Mouse (Mus musculus) splenic B cell, adult 2 months (primary cell): ENCODE measurements around the gene Tfip11.

Source experiments
- DNase-seq: peaks from one replicate; pipeline ENCODE4 v3.0.0-alpha.2; 2011; ENCODE audit warnings: low read depth, low spot score
- H3K27me3 ChIP-seq: 2 replicates; pipeline ENCODE4 v1.6.1; 2012; ENCODE audit warnings: mild to moderate bottlenecking, low read length, moderate library complexity, mixed read lengths; ENCODE audit not compliant: control insufficient read depth, poor library complexity, insufficient read depth, severe bottlenecking
- H3K36me3 ChIP-seq: 2 replicates; pipeline ENCODE4 v1.6.1; 2012; ENCODE audit warnings: mild to moderate bottlenecking, low read length, moderate library complexity, mixed read lengths; ENCODE audit not compliant: control insufficient read depth, poor library complexity, insufficient read depth, severe bottlenecking

The Tfip11 gene

GRCm38 (mm10) chr5:112355493-112355892 lies 29.3 kb downstream of the Tfip11 start:
- peaks cover 11% of the 10 kb centered on the region; the same call in 1 of the 2 replicates for H3K36me3 ChIP-seq
- DNase-seq, result no peak

GRCm38 (mm10) chr5:112355910-112356309 lies 29.8 kb downstream of the Tfip11 start, which contains the start of gene Gm6583:
TSS of gene Gm6583 (minus strand) at chr5:112356033.
- H3K27me3 ChIP-seq, result no peaks in the 10 kb centered on the region
- DNase-seq, result no peak
- peaks cover 11% of the 10 kb centered on the region; the same call in 1 of the 2 replicates for H3K36me3 ChIP-seq

More at GRCm38 (mm10) chr5:112355493-112355892, 29.3 kb downstream of the Tfip11 start:
- no peaks in the 10 kb centered on the region for H3K27me3 ChIP-seq

GRCm38 (mm10) chr5:112356322-112356721 lies 30.2 kb downstream of the Tfip11 start:
- Histone ChIP-seq H3K27me3 (no peaks in the 10 kb centered on the region), H3K36me3 (peaks cover 11% of the 10 kb centered on the region; the same call in 1 of the 2 replicates)
- DNase-seq, result no peak

- peaks cover 7% of the 10 kb centered on the region; the same call in 1 of the 2 replicates for H3K36me3 ChIP-seq
- H3K27me3 ChIP-seq, result no peaks in the 10 kb centered on the region
- DNase-seq, result no peak
These were observed 33.4 kb downstream of the Tfip11 start for GRCm38 (mm10) chr5:112359520-112359919.

GRCm38 (mm10) chr5:112360077-112360476 lies 33.9 kb downstream of the Tfip11 start:
- Histone ChIP-seq H3K27me3 (no peaks in the 10 kb centered on the region), H3K36me3 (peaks cover 7% of the 10 kb centered on the region; the same call in 1 of the 2 replicates)
- no peak for DNase-seq

- no peak for DNase-seq
- Histone ChIP-seq H3K27me3 (no peaks in the 10 kb centered on the region), H3K36me3 (no peaks in the 10 kb centered on the region; the same call in 1 of the 2 replicates)
These were observed 38.1 kb downstream of the Tfip11 start for GRCm38 (mm10) chr5:112364184-112364797.

- DNase-seq, result no peak
- no peaks in the 10 kb centered on the region for H3K27me3 ChIP-seq
- H3K36me3 ChIP-seq, result peaks cover 1% of the 10 kb centered on the region
These were observed 40.7 kb downstream of the Tfip11 start for GRCm38 (mm10) chr5:112366879-112367278.

GRCm38 (mm10) chr5:112367338-112367737 lies 41.2 kb downstream of the Tfip11 start:
- no peaks in the 10 kb centered on the region for H3K27me3 ChIP-seq

GRCm38 (mm10) chr5:112367929-112368328 lies 41.8 kb downstream of the Tfip11 start:
- peaks cover 3% of the 10 kb centered on the region for H3K36me3 ChIP-seq
- no peak for DNase-seq
- H3K27me3 ChIP-seq, result no peaks in the 10 kb centered on the region

More at GRCm38 (mm10) chr5:112367338-112367737, 41.2 kb downstream of the Tfip11 start:
- no peak for DNase-seq
- H3K36me3 ChIP-seq, result peaks cover 3% of the 10 kb centered on the region

- Histone ChIP-seq H3K27me3 (no peaks in the 10 kb centered on the region), H3K36me3 (peaks cover 3% of the 10 kb centered on the region)
- DNase-seq, result no peak
These were observed 42.5 kb downstream of the Tfip11 start for GRCm38 (mm10) chr5:112368666-112369065.

GRCm38 (mm10) chr5:112369326-112369725 lies 43.2 kb downstream of the Tfip11 start:
- DNase-seq, result peak; percentile 47
- Histone ChIP-seq H3K27me3 (no peaks in the 10 kb centered on the region), H3K36me3 (peaks cover 3% of the 10 kb centered on the region)

GRCm38 (mm10) chr5:112370236-112370813 lies 44.2 kb downstream of the Tfip11 start:
- DNase-seq, result no peak
- Histone ChIP-seq H3K27me3 (no peaks in the 10 kb centered on the region), H3K36me3 (peaks cover 3% of the 10 kb centered on the region; the same call in 1 of the 2 replicates)

GRCm38 (mm10) chr5:112371933-112372332 lies 45.8 kb downstream of the Tfip11 start:
- H3K27me3 ChIP-seq, result no peaks in the 10 kb centered on the region
- DNase-seq, result no peak
- H3K36me3 ChIP-seq, result peaks cover 3% of the 10 kb centered on the region

GRCm38 (mm10) chr5:112376111-112376510 lies 50.0 kb downstream of the Tfip11 start:
- Histone ChIP-seq H3K27me3 (no peaks in the 10 kb centered on the region), H3K36me3 (peaks cover 3% of the 10 kb centered on the region)
- no peak for DNase-seq

GRCm38 (mm10) chr5:112377380-112377779 lies 51.2 kb downstream of the Tfip11 start:
- Histone ChIP-seq H3K27me3 (no peaks in the 10 kb centered on the region), H3K36me3 (no peaks in the 10 kb centered on the region; the same call in 1 of the 2 replicates)
- DNase-seq, result no peak
